Mouse (Mus musculus) urinary bladder, postnatal 10 days (tissue): ENCODE measurements at regions not wholly inside any gene's neighbourhood (a gene's known extent, or its start where the extent isn't known, plus 50 kb on each side); places are given as distances from the start of the nearest gene placed in this dataset.

Source experiments
- DNase-seq: peaks from one replicate; pipeline ENCODE4 v3.0.0; 2022; ENCODE audit warnings: low spot score

- no peak for DNase-seq
Measured at GRCm38 (mm10) chr3:157842872-157843271, 82.0 kb downstream of the Cth start.

- DNase-seq: no peak
Measured at GRCm38 (mm10) chr3:157841164-157841719, 83.6 kb downstream of the Cth start.

DNA sequence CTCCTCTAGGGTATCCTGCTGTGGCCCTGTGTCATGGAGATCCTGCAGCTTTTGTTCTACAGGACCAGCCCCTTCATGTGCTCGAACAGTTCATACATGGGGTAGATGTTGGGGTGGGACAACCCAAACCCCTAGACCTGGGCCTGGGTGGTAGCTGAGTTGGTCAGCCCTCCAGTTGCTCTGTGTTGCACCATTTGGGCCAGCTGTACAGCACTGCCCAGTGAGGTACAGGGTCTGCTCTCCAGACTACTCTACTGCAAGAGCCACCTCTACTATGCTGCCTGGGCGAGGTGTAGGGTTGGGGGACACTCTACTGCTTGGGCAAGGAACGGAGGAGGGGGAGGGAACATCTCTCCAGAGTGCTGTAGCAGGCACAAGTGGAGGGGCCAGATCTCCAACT, 120.6 kb downstream of the Cth start:
- no peak for DNase-seq

GRCm38 (mm10) chr3:157803356-157803755, 121.5 kb downstream of the Cth start:
- no peak for DNase-seq

- DNase-seq: no peak
Measured at GRCm38 (mm10) chr3:157787559-157788256, 137.2 kb downstream of the Cth start.

DNA sequence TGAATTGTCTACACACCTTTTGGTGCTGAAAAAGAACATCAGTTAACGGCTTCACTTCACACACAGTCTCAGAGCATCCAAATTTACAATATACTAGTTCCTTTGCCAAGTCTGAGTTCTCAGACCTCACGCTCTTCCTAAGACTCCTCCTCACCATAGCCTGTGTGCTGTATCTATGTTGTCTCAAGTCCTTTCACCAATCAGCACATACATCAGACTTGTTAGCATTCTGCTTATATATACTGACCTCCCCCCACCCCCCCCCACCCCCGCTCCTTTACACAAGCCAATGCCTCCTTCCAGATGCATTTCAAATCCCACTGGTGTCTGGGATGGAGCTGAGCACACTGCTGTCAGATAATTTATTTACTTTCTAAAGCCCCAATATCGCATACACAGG, 143.8 kb downstream of the Cth start:
- DNase-seq: no peak

DNA sequence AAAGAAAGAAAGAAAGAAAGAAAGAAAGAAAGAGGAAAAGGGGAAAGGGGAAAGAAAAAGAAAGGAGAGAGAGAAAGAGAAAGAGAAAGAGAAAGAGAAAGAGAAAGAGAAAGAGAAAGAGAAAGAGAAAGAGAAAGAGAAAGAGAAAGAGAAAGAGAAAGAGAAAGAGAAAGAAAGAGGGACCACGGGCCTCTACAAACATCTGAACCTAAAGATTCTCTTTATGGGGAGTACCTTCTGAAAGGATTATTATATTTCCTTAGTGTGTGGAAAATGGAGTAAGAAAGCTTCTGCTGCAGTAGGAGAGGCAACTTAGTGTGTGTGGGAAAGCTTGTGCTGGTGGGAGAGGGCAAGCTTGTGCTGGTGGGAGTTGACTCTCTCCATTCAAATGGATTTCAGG, 147.1 kb downstream of the Cth start:
- DNase-seq: no peak

DNA sequence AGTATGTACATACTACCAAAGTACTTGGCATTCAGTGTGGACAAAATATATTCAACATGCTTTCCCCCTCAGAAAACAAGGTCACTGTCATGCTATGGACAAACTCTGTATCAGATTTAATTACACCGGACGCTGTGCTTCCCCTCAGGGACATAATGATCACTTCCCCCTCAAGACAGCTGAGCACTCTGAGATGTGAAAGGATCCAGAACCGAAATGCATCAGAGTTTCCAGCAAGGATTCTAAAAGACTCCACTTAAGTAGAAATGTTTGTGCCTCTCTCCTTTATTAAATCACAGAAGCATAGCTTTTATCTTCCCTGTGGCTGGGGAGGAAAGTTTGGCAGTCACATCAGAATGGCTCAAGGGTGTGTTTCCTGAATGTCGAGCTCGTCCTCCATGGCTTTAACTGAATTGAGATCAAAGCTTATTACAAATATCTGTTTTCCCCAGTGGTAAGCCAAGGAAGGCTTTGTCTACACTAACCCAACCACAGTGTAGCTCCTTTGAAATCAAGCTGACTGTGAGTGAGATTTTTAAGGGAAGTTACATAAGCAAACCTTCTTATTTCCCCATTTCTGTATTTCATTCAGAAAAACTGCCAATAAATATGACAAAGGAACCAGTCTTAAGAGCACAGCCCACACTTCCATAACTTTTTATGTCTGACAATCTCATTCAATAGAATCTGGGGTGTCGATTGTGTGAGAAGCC, 161.2 kb downstream of the Cth start:
- no peak for DNase-seq

DNA sequence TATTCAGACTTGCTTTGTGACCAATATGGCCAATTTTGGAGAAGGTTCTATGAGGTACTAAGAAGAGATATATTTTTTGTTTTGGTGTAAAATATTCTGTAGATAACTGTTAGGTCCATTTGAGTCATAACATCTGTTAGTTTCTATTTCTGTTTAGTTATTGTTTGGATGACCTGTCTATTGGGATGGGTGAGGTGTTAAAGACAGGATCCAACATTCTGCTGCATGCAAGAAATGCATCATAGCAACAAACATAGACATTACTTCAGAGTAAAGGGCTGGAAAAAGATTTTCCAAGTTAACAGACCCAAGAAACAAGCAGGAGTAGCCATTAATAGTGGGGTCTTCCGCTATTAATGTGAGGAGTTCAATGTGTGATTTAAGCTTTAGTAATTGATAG, 165.0 kb downstream of the Cth start:
- DNase-seq: no peak

- no peak for DNase-seq
Measured at GRCm38 (mm10) chr3:157754826-157755225, 170.1 kb downstream of the Cth start.

GRCm38 (mm10) chr3:157750266-157750665, 174.6 kb downstream of the Cth start:
- DNase-seq: no peak

DNA sequence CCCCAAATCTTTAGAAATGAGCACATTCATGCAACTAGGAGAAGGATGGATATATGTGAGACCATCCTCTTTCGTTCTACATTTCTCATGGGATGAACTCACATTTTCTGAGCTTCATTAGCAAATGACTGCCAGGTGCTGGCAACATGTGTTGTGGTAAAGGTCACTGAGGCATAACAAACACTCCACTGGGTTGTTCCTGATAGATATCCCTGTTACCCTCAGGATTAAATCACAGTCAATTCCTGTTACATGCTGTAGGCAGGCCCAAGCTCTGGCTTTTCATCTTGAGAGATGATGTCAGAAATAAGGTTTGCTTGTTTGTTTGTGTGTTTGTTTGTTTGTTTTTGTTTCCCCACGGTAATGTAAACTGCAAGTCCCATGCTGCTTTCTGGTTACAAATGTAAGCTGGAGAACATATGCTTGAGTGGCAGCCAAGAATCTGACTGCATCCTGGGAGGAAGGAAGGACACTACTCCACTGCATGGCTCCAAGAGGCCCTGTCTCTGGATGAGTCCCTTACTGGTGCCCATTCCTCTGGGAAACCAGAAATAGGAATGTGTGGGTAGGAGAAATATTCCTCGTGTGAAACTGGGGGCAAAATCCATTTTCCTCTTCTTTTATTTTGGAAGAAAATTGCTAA, 176.4 kb downstream of the Cth start:
- DNase-seq: no peak

- DNase-seq: no peak
Measured at GRCm38 (mm10) chr3:157743000-157743399, 176.3 kb downstream of the Ptger3 start.

GRCm38 (mm10) chr3:157739628-157740294, 173.1 kb downstream of the Ptger3 start:
- no peak for DNase-seq

DNA sequence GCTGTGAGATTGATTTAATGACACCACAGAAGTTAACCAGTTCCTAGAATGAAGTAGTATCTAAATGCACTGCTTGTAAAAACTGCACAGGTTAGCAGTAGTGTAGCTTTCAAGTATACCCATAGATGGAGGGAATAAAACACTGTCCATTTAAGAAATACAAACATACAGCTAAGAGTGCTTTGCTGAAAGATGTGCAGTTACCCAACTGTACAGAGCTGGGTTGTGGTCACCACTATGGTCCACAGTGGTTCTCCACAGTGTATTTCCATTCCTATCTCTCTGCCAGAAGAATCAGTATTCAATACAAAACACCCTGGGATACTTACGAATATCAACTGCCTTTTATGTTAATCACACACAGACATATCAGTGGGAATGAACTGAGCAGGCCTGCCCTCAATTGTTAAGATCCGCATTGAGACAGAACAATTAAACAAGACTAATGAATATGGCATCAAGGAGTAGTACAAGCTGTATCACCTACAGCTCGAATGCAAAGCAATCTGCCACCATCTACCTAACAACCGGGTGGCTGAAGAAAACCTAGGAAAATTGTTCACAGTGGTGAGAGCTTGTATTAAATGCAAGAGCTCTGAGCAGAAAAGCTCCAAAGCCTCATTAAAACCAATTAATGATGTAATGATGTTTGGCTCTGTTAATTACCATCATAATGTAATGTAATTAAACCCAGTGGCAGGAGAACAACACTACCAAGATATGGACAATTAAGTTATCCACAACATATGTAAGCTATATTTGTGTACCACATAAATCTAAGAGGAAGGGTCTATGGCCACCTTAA, 165.6 kb downstream of the Ptger3 start:
- DNase-seq: no peak

DNA sequence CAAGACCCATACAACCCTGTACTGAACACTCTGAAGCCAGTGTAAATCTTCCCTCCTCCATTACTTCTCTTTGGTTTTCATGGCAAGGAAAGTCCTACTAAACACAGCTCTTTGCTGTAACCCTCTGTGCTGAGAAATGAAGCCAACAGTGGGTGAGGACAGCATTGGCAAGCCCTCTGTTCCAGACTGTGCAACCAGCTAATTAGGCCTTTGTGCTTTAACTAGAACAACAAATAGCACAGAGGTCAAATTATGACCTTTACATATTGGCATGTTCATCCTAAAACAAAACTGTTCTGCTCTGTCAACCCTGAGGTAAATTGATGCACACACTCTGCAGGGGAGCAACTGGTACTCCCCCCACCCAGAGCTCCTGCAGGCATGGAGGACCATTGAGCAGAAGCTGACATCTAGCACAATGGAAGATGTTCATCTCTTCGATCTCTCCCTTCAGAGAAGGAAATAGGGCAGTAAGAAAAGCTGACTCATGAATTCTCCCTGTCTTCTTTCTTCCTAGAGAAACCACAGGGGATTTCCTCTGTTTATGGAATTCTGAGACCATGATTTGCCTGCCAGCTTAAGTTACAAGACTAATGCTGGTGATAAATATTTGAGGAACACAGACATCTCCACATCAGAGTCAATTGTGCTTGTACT, 163.1 kb downstream of the Ptger3 start:
- no peak for DNase-seq

DNA sequence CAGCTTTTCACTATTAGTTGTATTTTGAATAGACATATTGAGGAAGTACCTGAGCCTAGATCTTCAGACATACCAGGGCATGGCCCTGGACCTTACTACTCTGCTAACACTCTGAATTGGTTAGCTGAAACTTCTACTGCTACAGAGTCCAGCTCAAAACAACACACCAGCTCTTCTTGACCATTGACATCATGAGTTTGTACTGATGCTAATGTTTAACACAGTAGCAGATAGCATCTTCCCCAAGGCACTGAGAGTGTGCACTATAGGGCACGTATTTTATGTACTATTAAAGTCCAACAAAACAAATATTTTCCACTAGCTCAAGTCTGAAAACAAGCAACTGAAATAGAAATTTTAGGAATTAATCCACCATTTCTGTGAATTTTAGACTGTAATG, 157.8 kb downstream of the Ptger3 start:
- no peak for DNase-seq

DNA sequence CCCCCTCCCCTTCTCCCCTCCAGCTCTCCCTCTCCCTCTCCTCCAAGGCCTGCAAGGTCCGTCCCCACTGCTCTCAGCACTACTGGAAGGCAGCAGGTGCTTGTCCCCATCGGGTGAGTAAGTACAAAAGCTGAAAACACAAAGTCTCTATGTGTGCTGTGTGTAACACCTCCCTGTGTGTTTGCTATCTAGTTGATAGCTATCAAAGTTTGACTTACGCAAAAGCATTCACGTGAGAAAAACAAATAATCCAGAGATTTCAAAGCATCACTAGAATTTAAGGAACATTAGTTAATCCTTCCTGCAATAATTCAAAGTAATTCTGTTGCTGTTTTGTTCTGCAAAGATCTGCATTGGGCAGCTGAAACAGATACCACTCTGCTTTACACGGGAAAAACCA, 156.5 kb downstream of the Ptger3 start:
- no peak for DNase-seq

DNA sequence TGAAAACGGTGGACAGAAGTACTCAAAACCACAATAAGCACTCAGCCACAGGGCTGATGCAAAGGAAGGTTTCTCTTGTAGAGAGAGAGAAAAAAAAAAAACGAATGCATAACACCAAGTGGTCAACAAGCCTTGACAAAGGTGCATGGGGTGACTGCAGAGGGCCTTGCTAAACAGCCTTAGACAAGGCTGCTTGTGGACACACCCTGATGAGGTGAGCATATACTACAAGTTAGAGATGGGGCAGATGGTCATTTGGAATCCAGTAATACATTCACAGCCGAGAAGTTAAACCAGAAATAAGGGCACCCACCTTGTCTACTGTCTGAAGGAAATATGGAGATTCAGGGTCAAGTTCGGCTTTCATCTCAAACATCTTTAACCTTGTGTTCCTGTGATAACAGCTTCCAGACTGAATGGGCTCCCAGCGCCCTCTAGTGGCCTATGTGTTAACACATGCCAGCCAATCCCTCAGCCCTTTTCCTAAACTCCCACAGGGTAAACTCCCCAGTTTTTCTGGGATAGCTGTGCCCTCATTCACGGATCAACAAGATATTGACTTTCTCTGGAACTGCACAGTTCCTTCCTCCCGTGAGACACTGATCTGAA, 150.7 kb downstream of the Ptger3 start:
- peak; percentile 17 for DNase-seq

DNA sequence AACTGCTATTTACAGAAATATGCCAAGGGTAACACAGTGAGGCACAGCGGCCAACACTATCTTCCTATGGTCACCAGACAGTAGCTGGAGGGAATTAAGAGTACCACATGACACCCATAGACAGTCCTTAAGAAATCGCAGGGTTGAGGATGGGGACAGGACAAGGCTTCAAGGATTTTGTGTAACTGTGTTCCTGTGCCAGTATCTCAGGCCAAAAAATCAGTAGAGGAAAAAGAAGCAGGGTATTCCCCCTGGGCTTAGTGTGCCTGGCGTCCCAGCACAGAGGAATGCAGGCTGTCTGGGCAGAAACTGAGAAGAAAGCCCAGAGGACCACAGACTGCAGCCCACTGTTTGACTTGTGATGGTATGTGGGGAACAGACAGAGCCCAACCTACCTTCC, 147.3 kb downstream of the Ptger3 start:
- no peak for DNase-seq
